Mouse (Mus musculus): ENCODE data around the gene Hpcal1. TPM values are rescaled to one million over a fixed set of nuclear protein-coding genes. Genes with fewer than 3 reads are reported as not detected.

The Hpcal1 gene
- polyA plus RNA-seq, 1 experiment from 2014 or later = 50.3 TPM

DNA sequence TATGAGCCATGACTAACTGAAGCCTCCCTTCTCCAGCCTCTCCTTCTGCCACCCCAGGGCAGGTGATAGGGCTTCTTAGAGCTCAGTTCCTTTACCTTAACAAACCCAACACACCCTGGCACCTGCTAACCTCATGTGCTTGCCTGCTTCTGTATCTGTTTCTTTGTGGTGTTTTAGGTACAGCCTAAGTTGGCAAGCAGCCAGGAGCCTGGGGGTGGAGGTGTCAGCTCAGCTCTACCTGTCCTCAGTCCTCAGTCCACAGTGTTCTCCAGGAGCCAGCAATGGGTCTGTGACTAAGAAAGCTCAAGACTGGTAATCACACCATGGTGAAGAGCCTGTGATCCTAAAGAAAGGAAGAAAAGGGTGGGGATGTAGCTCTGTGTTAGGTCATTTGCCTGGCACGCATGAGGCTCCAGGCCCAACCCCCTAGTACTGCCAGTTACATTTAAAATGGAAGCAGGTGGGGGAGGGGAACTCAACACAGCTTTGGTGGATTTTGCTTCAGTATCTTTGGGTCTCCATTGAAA is 4.0 kb downstream of the Hpcal1 start:
- 59% methylated on average over 1 of the region's 1 CpGs for WGBS
- H3K4me1 ChIP-seq (ENCODE audit: control insufficient read depth, insufficient read depth, low read length) = peaks cover 47% of the 10 kb centered on the region

DNA sequence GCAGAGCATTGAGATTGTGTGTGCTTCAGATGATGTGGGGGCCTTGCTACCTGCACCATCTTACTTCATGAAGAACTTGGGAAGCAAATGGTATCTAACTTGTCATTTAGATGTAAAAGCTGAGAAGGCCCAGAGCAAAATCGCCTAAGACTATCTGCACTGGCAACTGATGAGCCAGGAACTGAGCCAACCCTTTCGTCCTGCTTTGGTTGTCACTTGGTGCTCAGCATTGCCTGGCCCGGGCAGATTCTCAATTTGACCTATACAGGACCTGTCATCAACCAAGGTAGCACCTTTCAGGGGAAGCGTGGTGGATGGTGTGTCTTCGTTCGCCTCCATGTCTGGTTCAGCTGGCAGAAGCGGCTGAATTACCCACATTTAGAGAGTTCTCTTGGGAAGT is 5.7 kb downstream of the Hpcal1 start:
- no peaks in the 10 kb centered on the region for H3K36me3 ChIP-seq (ENCODE audit: control insufficient read depth, insufficient read depth, low read length)
- no peaks in the 10 kb centered on the region for H3K9me3 ChIP-seq (ENCODE audit: control insufficient read depth, low read length)
- H3K27ac ChIP-seq (ENCODE audit: low read length) = no peak overlapping the region
- no peaks in the 10 kb centered on the region for H3K27me3 ChIP-seq (replicated peaks; ENCODE audit: control insufficient read depth, insufficient read depth, low read length)
- peaks cover 46% of the 10 kb centered on the region for H3K4me1 ChIP-seq (ENCODE audit: control insufficient read depth, insufficient read depth, low read length)
- H3K4me3 ChIP-seq (ENCODE audit: low read length) = no peak overlapping the region
- no peak for ATAC-seq
- H3K9ac ChIP-seq (ENCODE audit: low read depth, low read length) = no peak overlapping the region
- H3K4me2 ChIP-seq (ENCODE audit: low read depth, low read length) = no peak overlapping the region
- 87% methylated on average over 7 of the region's 7 CpGs for WGBS

More for the DNA sequence above, 4.0 kb downstream of the Hpcal1 start:
- Histone ChIP-seq H3K9ac (ENCODE audit: low read depth, low read length) (no peak overlapping the region), H3K4me3 (ENCODE audit: low read length) (no peak overlapping the region), H3K4me2 (ENCODE audit: low read depth, low read length) (no peak overlapping the region), H3K9me3 (ENCODE audit: control insufficient read depth, low read length) (no peaks in the 10 kb centered on the region), H3K36me3 (ENCODE audit: control insufficient read depth, insufficient read depth, low read length) (no peaks in the 10 kb centered on the region), H3K27me3 (replicated peaks; ENCODE audit: control insufficient read depth, insufficient read depth, low read length) (no peaks in the 10 kb centered on the region), H3K27ac (ENCODE audit: low read length) (no peak overlapping the region)
- ATAC-seq = no peak

DNA sequence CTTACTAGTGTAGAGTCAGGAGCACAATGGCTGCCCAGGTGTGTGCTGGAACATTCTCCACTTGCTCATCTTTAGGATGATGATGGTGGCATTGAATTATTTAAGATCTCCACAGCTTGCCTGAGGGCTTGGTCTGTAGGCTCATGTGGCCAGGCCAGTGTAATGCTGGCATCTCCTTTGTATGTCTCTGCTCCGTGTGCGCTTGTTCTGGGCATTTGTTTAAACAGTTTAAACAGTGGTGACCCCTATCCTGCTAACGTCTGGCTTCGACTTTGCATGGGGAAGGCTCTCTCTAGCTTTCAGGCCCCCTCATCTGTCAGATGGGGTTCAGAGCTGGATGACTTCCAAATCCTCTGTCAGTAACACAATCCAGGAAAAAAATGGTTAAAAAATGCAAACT is 8.3 kb downstream of the Hpcal1 start:
- H3K36me3 ChIP-seq (ENCODE audit: control insufficient read depth, insufficient read depth, low read length) = no peaks in the 10 kb centered on the region
- H3K27ac ChIP-seq (ENCODE audit: low read length) = no peak overlapping the region
- ATAC-seq = no peak
- H3K9ac ChIP-seq (ENCODE audit: low read depth, low read length) = no peak overlapping the region
- H3K4me1 ChIP-seq (ENCODE audit: control insufficient read depth, insufficient read depth, low read length) = peaks cover 47% of the 10 kb centered on the region
- no peaks in the 10 kb centered on the region for H3K27me3 ChIP-seq (replicated peaks; ENCODE audit: control insufficient read depth, insufficient read depth, low read length)
- H3K4me3 ChIP-seq (ENCODE audit: low read length) = no peak overlapping the region
- H3K9me3 ChIP-seq (ENCODE audit: control insufficient read depth, low read length) = no peaks in the 10 kb centered on the region
- H3K4me2 ChIP-seq (ENCODE audit: low read depth, low read length) = no peak overlapping the region
- WGBS = 29% methylated on average over 4 of the region's 4 CpGs

DNA sequence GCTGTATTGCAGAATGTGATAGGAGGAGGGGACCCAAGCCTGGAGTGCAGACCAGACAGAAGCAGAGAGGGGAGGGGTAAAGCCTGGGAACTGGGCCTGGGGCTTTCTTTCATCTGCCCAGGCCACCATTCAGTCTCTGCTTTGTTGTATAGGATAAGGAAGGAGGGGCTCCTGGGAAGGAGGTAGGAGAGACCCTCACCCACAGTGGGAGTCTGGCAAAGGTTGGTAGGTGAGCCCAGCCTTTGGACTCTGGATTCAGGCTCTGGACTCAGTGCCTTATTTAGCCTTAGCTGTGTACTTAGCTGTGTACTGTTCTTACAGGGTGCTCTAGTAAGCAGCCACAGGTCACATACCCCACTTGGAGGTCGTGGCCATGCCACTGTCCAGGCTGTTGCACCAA is 8.8 kb downstream of the Hpcal1 start:
- WGBS = 80% methylated on average over 1 of the region's 1 CpGs
- Histone ChIP-seq H3K27ac (ENCODE audit: low read length) (no peak overlapping the region), H3K4me1 (ENCODE audit: control insufficient read depth, insufficient read depth, low read length) (peaks cover 45% of the 10 kb centered on the region), H3K9me3 (ENCODE audit: control insufficient read depth, low read length) (no peaks in the 10 kb centered on the region), H3K36me3 (ENCODE audit: control insufficient read depth, insufficient read depth, low read length) (no peaks in the 10 kb centered on the region), H3K4me2 (ENCODE audit: low read depth, low read length) (no peak overlapping the region), H3K27me3 (replicated peaks; ENCODE audit: control insufficient read depth, insufficient read depth, low read length) (no peaks in the 10 kb centered on the region), H3K4me3 (ENCODE audit: low read length) (no peak overlapping the region), H3K9ac (ENCODE audit: low read depth, low read length) (no peak overlapping the region)
- ATAC-seq = no peak

DNA sequence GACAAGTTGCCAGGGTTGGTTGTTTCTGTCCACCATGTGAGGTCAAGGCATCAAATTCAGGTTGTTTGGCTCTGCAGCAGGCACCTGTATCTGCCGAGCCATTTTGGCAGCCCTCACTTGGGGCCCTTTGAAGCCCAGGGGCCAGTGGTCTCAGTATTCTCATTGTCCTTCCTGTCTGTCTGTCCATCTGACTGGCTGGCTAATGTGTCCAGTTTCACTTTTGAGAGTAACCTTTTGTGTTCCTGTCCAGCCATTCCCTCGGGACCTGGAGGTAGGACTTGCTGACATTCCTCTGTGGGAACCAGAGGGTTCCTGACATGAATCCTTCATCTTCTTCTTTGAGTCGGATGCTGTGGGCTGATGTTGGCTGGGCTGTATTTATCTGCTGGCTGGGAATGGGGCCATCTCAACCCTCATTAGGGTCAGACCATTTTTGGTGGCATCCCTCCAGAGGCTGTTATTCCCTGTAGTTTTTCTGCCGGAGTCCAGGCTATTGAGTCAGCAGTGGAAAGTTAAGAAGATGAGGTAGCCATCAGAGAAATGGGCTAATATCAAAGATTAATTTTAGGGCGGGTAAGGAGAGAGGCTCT is 10.6 kb downstream of the Hpcal1 start:
- no peak overlapping the region for H3K27ac ChIP-seq (ENCODE audit: low read length)
- WGBS = 68% methylated on average over 5 of the region's 5 CpGs
- ATAC-seq = no peak
- H3K9me3 ChIP-seq (ENCODE audit: control insufficient read depth, low read length) = no peaks in the 10 kb centered on the region
- no peak overlapping the region for H3K9ac ChIP-seq (ENCODE audit: low read depth, low read length)
- H3K4me2 ChIP-seq (ENCODE audit: low read depth, low read length) = no peak overlapping the region
- H3K27me3 ChIP-seq (replicated peaks; ENCODE audit: control insufficient read depth, insufficient read depth, low read length) = no peaks in the 10 kb centered on the region
- peaks cover 38% of the 10 kb centered on the region for H3K4me1 ChIP-seq (ENCODE audit: control insufficient read depth, insufficient read depth, low read length)
- H3K36me3 ChIP-seq (ENCODE audit: control insufficient read depth, insufficient read depth, low read length) = no peaks in the 10 kb centered on the region
- H3K4me3 ChIP-seq (ENCODE audit: low read length) = no peak overlapping the region

DNA sequence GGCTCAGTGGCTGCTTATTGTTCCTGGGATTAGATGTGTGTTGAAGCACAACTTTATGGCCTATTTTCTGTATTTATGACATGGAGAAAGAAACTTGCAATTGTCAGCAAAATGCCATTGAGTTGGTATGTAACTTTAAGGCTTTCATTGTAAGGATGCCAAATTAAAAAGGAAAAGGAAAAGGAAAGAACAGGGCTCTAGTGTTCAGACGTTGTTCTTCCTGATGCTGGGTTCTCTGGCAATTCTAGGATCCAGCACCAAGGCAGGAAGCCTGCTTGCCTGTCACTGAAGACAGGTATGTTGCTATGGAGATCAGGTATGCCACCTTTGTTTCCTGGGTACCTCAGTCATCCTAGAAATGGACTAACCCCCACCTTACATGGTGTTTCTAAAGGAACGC is 11.1 kb downstream of the Hpcal1 start:
- no peak overlapping the region for H3K4me2 ChIP-seq (ENCODE audit: low read depth, low read length)
- ATAC-seq = peak; percentile 9; the same call in 1 of the 2 replicates
- peaks cover 34% of the 10 kb centered on the region for H3K4me1 ChIP-seq (ENCODE audit: control insufficient read depth, insufficient read depth, low read length)
- no peaks in the 10 kb centered on the region for H3K9me3 ChIP-seq (ENCODE audit: control insufficient read depth, low read length)
- WGBS = 27% methylated on average over 2 of the region's 2 CpGs
- no peaks in the 10 kb centered on the region for H3K27me3 ChIP-seq (replicated peaks; ENCODE audit: control insufficient read depth, insufficient read depth, low read length)
- H3K36me3 ChIP-seq (ENCODE audit: control insufficient read depth, insufficient read depth, low read length) = no peaks in the 10 kb centered on the region
- no peak overlapping the region for H3K27ac ChIP-seq (ENCODE audit: low read length)
- H3K9ac ChIP-seq (ENCODE audit: low read depth, low read length) = no peak overlapping the region
- no peak overlapping the region for H3K4me3 ChIP-seq (ENCODE audit: low read length)

DNA sequence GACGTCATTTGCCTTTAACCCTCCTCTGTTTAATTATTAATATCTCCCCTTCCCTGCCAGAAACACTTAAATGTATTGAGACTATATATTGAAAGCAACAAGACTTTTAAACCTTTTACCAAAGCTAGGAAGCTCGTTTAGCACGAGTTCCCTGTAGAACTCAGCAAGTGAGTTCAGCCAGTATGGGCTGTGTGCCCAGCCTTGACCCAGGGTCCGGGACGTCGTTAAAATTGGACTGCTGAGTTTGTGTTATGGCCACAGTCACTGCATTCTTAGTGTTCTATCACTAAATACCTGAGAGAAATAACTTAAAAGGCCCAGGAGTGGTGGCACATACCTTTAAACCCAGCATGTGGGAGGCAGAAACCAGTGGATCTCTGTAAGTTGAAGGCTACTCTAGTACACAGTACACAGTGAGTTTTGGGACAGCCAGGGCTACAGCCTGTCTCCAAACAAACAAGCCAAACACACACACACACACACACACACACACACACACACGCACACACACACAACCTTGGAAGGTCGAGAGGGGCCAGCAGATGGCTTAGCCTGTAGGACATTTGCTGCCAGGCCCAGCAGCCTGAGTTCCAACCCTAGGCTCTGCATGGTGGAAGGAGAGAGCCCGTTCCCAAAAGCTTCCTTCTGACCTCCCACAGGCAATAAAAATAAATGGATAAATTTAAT is 11.7 kb downstream of the Hpcal1 start:
- Histone ChIP-seq H3K4me2 (ENCODE audit: low read depth, low read length) (no peak overlapping the region), H3K9ac (ENCODE audit: low read depth, low read length) (no peak overlapping the region), H3K36me3 (ENCODE audit: control insufficient read depth, insufficient read depth, low read length) (no peaks in the 10 kb centered on the region), H3K27me3 (replicated peaks; ENCODE audit: control insufficient read depth, insufficient read depth, low read length) (no peaks in the 10 kb centered on the region), H3K27ac (ENCODE audit: low read length) (0 out of 2 replicates have a peak overlapping the region, but pooled peaks have one; percentile 14), H3K4me1 (ENCODE audit: control insufficient read depth, insufficient read depth, low read length) (peaks cover 30% of the 10 kb centered on the region), H3K9me3 (ENCODE audit: control insufficient read depth, low read length) (no peaks in the 10 kb centered on the region), H3K4me3 (ENCODE audit: low read length) (no peak overlapping the region)
- peak; percentile 10; the same call in 1 of the 2 replicates for ATAC-seq
- 52% methylated on average over 9 of the region's 9 CpGs for WGBS

DNA sequence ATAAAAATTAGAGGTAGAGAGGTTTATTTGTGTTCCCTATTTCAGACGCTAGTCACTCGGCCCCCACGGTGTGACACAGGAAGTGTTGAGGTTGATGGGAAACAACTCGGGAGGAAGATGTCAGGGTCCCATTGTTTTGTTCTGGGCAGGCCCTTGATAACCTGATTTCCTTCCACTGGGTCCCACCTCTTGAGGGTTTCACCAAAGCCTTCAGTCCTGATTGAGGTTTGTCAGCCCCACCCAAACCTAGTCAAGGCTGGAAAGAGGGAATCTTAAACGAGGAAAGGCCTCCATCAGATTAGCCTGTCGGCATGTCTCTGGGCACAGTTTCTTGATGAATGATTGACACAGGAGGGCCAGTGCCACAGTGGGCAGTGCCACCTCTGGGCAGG is 12.3 kb downstream of the Hpcal1 start:
- Histone ChIP-seq H3K36me3 (ENCODE audit: control insufficient read depth, insufficient read depth, low read length) (no peaks in the 10 kb centered on the region), H3K27ac (ENCODE audit: low read length) (no peak overlapping the region), H3K9me3 (ENCODE audit: control insufficient read depth, low read length) (no peaks in the 10 kb centered on the region), H3K4me2 (ENCODE audit: low read depth, low read length) (no peak overlapping the region), H3K4me3 (ENCODE audit: low read length) (no peak overlapping the region), H3K27me3 (replicated peaks; ENCODE audit: control insufficient read depth, insufficient read depth, low read length) (no peaks in the 10 kb centered on the region), H3K4me1 (ENCODE audit: control insufficient read depth, insufficient read depth, low read length) (peaks cover 30% of the 10 kb centered on the region), H3K9ac (ENCODE audit: low read depth, low read length) (no peak overlapping the region)
- ATAC-seq = no peak
- WGBS = 71% methylated on average over 6 of the region's 6 CpGs

DNA sequence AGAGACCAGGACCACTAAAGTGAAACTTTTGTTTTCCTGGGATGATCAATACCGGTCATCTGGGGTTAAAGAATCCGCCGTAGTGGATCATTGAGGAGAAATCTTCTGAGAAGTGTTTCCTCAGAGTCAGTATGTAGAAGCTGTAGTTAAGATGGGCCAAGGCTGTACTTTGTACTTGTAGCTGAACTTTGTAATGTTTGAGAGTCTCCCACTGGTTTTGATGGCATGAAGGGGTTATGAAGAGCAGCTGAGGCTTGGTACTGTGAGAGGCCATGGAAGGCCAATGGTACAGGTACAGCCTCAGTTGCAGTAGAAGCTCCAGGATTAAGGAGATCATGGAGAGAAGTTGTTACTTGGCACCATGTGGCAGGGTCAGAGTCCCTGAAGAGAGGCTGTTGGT is 13.2 kb downstream of the Hpcal1 start:
- Histone ChIP-seq H3K36me3 (ENCODE audit: control insufficient read depth, insufficient read depth, low read length) (no peaks in the 10 kb centered on the region), H3K4me2 (ENCODE audit: low read depth, low read length) (no peak overlapping the region), H3K9me3 (ENCODE audit: control insufficient read depth, low read length) (no peaks in the 10 kb centered on the region), H3K9ac (ENCODE audit: low read depth, low read length) (no peak overlapping the region), H3K4me1 (ENCODE audit: control insufficient read depth, insufficient read depth, low read length) (peaks cover 27% of the 10 kb centered on the region), H3K27ac (ENCODE audit: low read length) (no peak overlapping the region), H3K4me3 (ENCODE audit: low read length) (no peak overlapping the region), H3K27me3 (replicated peaks; ENCODE audit: control insufficient read depth, insufficient read depth, low read length) (no peaks in the 10 kb centered on the region)
- 89% methylated on average over 3 of the region's 3 CpGs for WGBS
- peak; percentile 49 for ATAC-seq

Data from intestine, embryonic 16.5 days (tissue).